ENCODE assay signal across 8 mouse cellular contexts in the genomic region with DNA sequence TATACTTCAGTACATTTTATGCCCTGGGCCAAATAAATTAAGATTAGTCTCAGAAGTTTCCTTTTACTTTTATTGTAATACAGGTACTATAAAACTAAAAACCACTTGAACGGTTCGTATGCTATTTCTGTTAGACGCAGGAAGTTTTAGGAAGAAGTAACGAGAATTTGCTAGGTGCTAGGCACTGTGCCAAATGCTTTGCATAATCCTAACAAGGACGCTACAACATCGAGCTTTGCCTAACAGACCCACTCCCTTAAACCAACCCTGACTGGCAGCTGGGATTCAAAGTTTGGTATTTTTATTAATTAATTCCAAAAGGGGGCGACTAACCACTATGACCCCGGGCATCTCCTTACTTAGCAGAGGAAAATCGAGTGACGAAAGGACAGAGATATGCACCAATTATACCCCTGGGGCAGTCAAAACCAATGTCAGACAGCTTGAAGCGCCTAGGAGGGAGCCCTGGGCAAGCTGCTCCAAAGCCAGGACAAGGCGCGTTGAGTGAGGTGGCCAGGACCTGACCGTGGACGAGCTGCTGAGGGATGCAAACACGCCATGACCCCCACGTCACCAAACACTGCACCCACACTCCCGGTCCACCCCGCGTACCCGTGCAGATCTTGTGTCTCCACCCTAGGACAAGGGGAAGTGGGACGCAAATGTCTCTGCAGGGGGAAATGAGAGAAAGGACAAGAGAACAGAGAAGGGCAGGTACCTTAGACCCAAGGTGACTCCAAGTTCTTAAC. TPM values are rescaled to one million over a fixed set of nuclear protein-coding genes. Genes with fewer than 3 reads are reported as not detected.
DNase-seq lines count a peak whose midpoint lies in the region; ATAC-seq lines count a peak whose summit lies in the region.

No protein-coding gene starts in this region.

- H3K4me1 ChIP-seq in forebrain, embryonic 12.5 days, result peaks cover 11% of the 10 kb centered on the region
- peaks cover 4% of the 10 kb centered on the region; the same call in 1 of the 2 replicates for H3K4me1 ChIP-seq in kidney, embryonic 16.5 days (ENCODE audit: insufficient read depth, low read length)

- 6% methylated on average over 22 of the region's 22 CpGs for WGBS in forebrain, embryonic 12.5 days
- WGBS in kidney, embryonic 16.5 days, result 5% methylated on average over 22 of the region's 22 CpGs

- H3K27me3 ChIP-seq in forebrain, embryonic 12.5 days, result no peaks in the 10 kb centered on the region
- no peaks in the 10 kb centered on the region for H3K27me3 ChIP-seq in kidney, embryonic 16.5 days (ENCODE audit: insufficient read depth, low read length)

- H3K9ac ChIP-seq in forebrain, embryonic 12.5 days, result peak overlapping the region; percentile 65
- peak overlapping the region; percentile 65 for H3K9ac ChIP-seq in kidney, embryonic 16.5 days (replicated peaks; ENCODE audit: low read length)

- no peak overlapping the region for H3K27ac ChIP-seq in forebrain, embryonic 12.5 days
- no peak overlapping the region for H3K27ac ChIP-seq in kidney, embryonic 16.5 days (ENCODE audit: low read length)

- peak overlapping the region; percentile 89 for H3K4me2 ChIP-seq in forebrain, embryonic 12.5 days
- H3K4me2 ChIP-seq in kidney, embryonic 16.5 days (replicated peaks; ENCODE audit: low read depth, low read length), result peak overlapping the region; percentile 76

- H3K9me3 ChIP-seq in forebrain, embryonic 12.5 days, result no peaks in the 10 kb centered on the region
- no peaks in the 10 kb centered on the region for H3K9me3 ChIP-seq in kidney, embryonic 16.5 days (ENCODE audit: low read length)

- no peaks in the 10 kb centered on the region for H3K36me3 ChIP-seq in forebrain, embryonic 12.5 days (replicated peaks)
- no peaks in the 10 kb centered on the region for H3K36me3 ChIP-seq in kidney, embryonic 16.5 days (ENCODE audit: insufficient read depth, low read length)

- H3K4me3 ChIP-seq in forebrain, embryonic 12.5 days (replicated peaks), result peak overlapping the region; percentile 68
- peak overlapping the region; percentile 75 for H3K4me3 ChIP-seq in kidney, embryonic 16.5 days (ENCODE audit: low read length)

- peak; percentile 17 for DNase-seq in adrenal gland, adult 8-10 months
- no peak for DNase-seq in adrenal gland, adult 2 months
- DNase-seq in right cerebral cortex, postnatal 4 days, result peak; percentile 8
- no peak for DNase-seq in right cerebral cortex, postnatal 36 days (ENCODE audit: low spot score in 2 of 2)
- no peak for DNase-seq in layer of hippocampus, adult 9-11 months

- ATAC-seq in forebrain, embryonic 12.5 days (ENCODE audit: low FRiP score), result peak; percentile 75
- peak; percentile 73 for ATAC-seq in kidney, embryonic 16.5 days (ENCODE audit: low FRiP score, low TSS enrichment)
- ATAC-seq in megakaryocyte-erythroid progenitor cell, adult 5-6 weeks (replicated peaks; ENCODE audit: low FRiP score, low TSS enrichment, poor library complexity, severe bottlenecking), result peak; percentile 39

RNA-seq across cellular contexts. Expression of a gene that starts 0.5 kb away (rescaled TPM):
- 10 to 100 TPM in 1 of 4 experiments, 1 to 10 TPM in 3; 2.6 to 10.2 (median 3.9) TPM for total RNA-seq in adrenal gland, adult 8-10 months (2022)
- 1 to 10 TPM; 3.0 to 3.1 TPM for total RNA-seq in adrenal gland, adult 2 months (2021)
- polyA plus RNA-seq in adrenal gland, adult 2 months (2012; rRNA removed), result 0.81 and 1.5 TPM in 2 replicates
- 11.1 and 12.0 TPM in 2 replicates for polyA plus RNA-seq in forebrain, embryonic 12.5 days (2016; fragmentation: Nextera tagmentation; extraction: Ambion mirVana)
- 7.2 and 9.3 TPM in 2 replicates for polyA plus RNA-seq in kidney, embryonic 16.5 days (2015; fragmentation: Nextera tagmentation; extraction: Ambion mirVana)
- total RNA-seq in megakaryocyte-erythroid progenitor cell, adult 5-6 weeks (2014; fragmentation: Nextera tagmentation), result 62.2 and 81.3 TPM in 2 replicates
- total RNA-seq in megakaryocyte-erythroid progenitor cell, adult 5-6 weeks (2017), result 49.6 and 87.1 TPM in 2 replicates

RNA-seq across cellular contexts. Expression of a gene that starts 0.7 kb away (rescaled TPM):
- total RNA-seq in adrenal gland, adult 8-10 months (2022), result 10 to 100 TPM in 1 of 4 experiments, 1 to 10 TPM in 3; 3.0 to 14.1 (median 5.3) TPM
- total RNA-seq in adrenal gland, adult 2 months (2021), result 10 to 100 TPM in 1 of 2 experiments, 1 to 10 TPM in 1; 9.2 to 11.2 TPM
- polyA plus RNA-seq in adrenal gland, adult 2 months (2012; rRNA removed), result 3.3 and 5.0 TPM in 2 replicates
- polyA plus RNA-seq in forebrain, embryonic 12.5 days (2016; fragmentation: Nextera tagmentation; extraction: Ambion mirVana), result 0.92 and 1.2 TPM in 2 replicates
- polyA plus RNA-seq in kidney, embryonic 16.5 days (2015; fragmentation: Nextera tagmentation; extraction: Ambion mirVana), result 0.81 and 1.0 TPM in 2 replicates
- total RNA-seq in megakaryocyte-erythroid progenitor cell, adult 5-6 weeks (2014; fragmentation: Nextera tagmentation), result not detected in 2 replicates
- not detected in 2 replicates for total RNA-seq in megakaryocyte-erythroid progenitor cell, adult 5-6 weeks (2017)

Comparison
In these comparisons a context has a peak if more than half of its experiments do, and no peak if none do; other contexts are left out.
1. DNase-seq: peak in adrenal gland, adult 8-10 months (single experiment) and right cerebral cortex, postnatal 4 days (single experiment); none in adrenal gland, adult 2 months (single experiment), right cerebral cortex, postnatal 36 days (0 of 2) and layer of hippocampus, adult 9-11 months (single experiment).
2. RNA of a gene that starts 0.5 kb away (total RNA-seq): 49.6 to 87.1 TPM in megakaryocyte-erythroid progenitor cell, adult 5-6 weeks; 2.6 to 10.2 TPM in adrenal gland, adult 8-10 months and 3.0 to 3.1 TPM in adrenal gland, adult 2 months; every median in the first group is over 4 times any median in the second.
3. Peak in every context shown above with its lines, with median percentiles within 50 percentile points of each other: ATAC-seq.